Mouse (Mus musculus) brain, embryonic 14.5 days (tissue): Measurements from ENCODE around the gene Rnf24.

ENCODE experiments used
- CTCF ChIP-seq: fragments of 200-500 bp; IDR thresholded peaks from 2 replicates; pipeline ENCODE4 v1.5.1; 2012; ENCODE audit warnings: inconsistent platforms, mild to moderate bottlenecking, moderate library complexity, borderline replicate concordance; ENCODE audit not compliant: insufficient read depth, insufficient read length; ENCODE audit errors: extremely low read depth
- POLR2A ChIP-seq: fragments of 200-500 bp; IDR thresholded peaks from 2 replicates; pipeline ENCODE4 v1.6.1; 2012; ENCODE audit warnings: mild to moderate bottlenecking, inconsistent platforms, borderline replicate concordance; ENCODE audit not compliant: poor library complexity, insufficient read depth, insufficient read length, severe bottlenecking; ENCODE audit errors: extremely low read depth

GRCm38 (mm10) chr2:131262680-131263670 is 89.7 kb downstream of the Rnf24 start:
- TF ChIP-seq CTCF (no peak), POLR2A (no peak)
